8 mouse cellular contexts compared by ENCODE assay signal in the genomic region with DNA sequence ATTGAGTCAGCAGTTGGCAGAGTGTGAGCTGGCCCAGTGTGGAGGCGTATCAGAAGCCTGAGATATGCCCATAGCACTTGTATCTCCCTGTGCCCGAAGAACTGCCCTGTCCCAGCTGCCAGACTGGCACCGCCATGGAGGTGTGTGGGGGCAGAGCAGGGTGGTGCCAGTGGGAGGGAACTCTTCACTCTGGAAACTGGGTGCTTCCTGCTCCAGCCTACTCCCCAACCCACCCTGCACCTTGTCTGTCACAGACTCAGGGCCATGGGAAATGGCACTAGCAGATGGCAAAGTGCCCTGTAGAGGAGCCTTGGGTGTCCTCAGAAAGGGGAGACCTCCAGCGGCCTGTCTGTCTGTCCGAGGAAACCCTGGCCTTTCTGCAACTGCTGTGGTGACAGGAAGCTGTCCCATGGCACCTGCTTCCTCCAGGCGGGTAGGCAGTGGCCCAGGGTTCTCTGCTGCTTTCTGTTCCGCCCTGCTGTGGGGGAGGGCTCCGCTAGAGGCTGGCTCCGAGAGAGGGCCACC. TPM values are rescaled to one million over a fixed set of nuclear protein-coding genes. Genes with fewer than 3 reads are reported as not detected.
DNase-seq lines count a peak whose midpoint lies in the region; ATAC-seq and TF ChIP-seq lines count a peak whose summit lies in the region.

No protein-coding gene starts in this region.

- no peaks in the 10 kb centered on the region for H3K9me3 ChIP-seq in stomach, embryonic 14.5 days (ENCODE audit: control insufficient read depth, low read depth, low read length)
- no peaks in the 10 kb centered on the region for H3K9me3 ChIP-seq in stomach, postnatal 0 days (ENCODE audit: control insufficient read depth, low read length)
- H3K9me3 ChIP-seq in heart, embryonic 11.5 days (replicated peaks; ENCODE audit: control insufficient read depth, low read length): no peaks in the 10 kb centered on the region
- no peaks in the 10 kb centered on the region for H3K9me3 ChIP-seq in liver, embryonic 15.5 days (replicated peaks)

- H3K36me3 ChIP-seq in stomach, embryonic 14.5 days (ENCODE audit: control insufficient read depth, insufficient read depth, low read length): no peaks in the 10 kb centered on the region
- H3K36me3 ChIP-seq in stomach, postnatal 0 days (ENCODE audit: control insufficient read depth, insufficient read depth, low read length): no peaks in the 10 kb centered on the region
- no peaks in the 10 kb centered on the region for H3K36me3 ChIP-seq in heart, embryonic 11.5 days (ENCODE audit: control insufficient read depth, insufficient read depth, low read length)
- H3K36me3 ChIP-seq in liver, embryonic 15.5 days (replicated peaks): no peaks in the 10 kb centered on the region

- no peak overlapping the region for H3K4me2 ChIP-seq in stomach, embryonic 14.5 days (replicated peaks; ENCODE audit: low read depth, low read length)
- no peak overlapping the region for H3K4me2 ChIP-seq in stomach, postnatal 0 days (replicated peaks; ENCODE audit: low read depth)
- H3K4me2 ChIP-seq in heart, embryonic 11.5 days: peak overlapping the region; percentile 83
- peak overlapping the region; percentile 58 for H3K4me2 ChIP-seq in liver, embryonic 15.5 days

- WGBS in stomach, embryonic 14.5 days: 75% methylated on average over 9 of the region's 9 CpGs
- WGBS in stomach, postnatal 0 days: 70% methylated on average over 9 of the region's 9 CpGs
- 45% methylated on average over 9 of the region's 9 CpGs for WGBS in heart, embryonic 11.5 days (ENCODE audit: insufficient replicate concordance)
- 34% methylated on average over 9 of the region's 9 CpGs for WGBS in liver, embryonic 15.5 days (ENCODE audit: insufficient replicate concordance)

- DNase-seq in stomach, postnatal 0 days (ENCODE audit: low spot score): no peak
- peak; percentile 51 to 52 for DNase-seq in spleen, postnatal 14 days (ENCODE audit: low spot score in 2 of 2)
- no peak for DNase-seq in MN1 (ENCODE audit: low spot score)
- DNase-seq in urinary bladder, postnatal 14 days (ENCODE audit: low spot score): no peak
- DNase-seq in Muller cell, postnatal 12 days (ENCODE audit: inconsistent ontology term): no peak

- TF ChIP-seq EP300 in stomach, postnatal 0 days (optimal IDR thresholded peaks at IDR 0.05): no peak

- no peak for TF ChIP-seq CTCF in stomach, postnatal 0 days (IDR thresholded peaks at IDR 0.05; ENCODE audit: low read depth)

- no peak for ATAC-seq in stomach, embryonic 14.5 days (ENCODE audit: insufficient number of reproducible peaks, insufficient read depth, low FRiP score, low read depth)
- no peak for ATAC-seq in stomach, postnatal 0 days (ENCODE audit: low FRiP score, low TSS enrichment)
- no peak for ATAC-seq in heart, embryonic 11.5 days (replicated peaks; ENCODE audit: insufficient number of reproducible peaks, low FRiP score, low TSS enrichment)
- peak; percentile 7; the same call in 1 of the 2 replicates for ATAC-seq in liver, embryonic 15.5 days (ENCODE audit: insufficient read depth)

- H3K4me3 ChIP-seq in stomach, embryonic 14.5 days (ENCODE audit: low read depth, low read length): no peak overlapping the region
- no peak overlapping the region for H3K4me3 ChIP-seq in stomach, postnatal 0 days (ENCODE audit: low read depth, low read length)
- peak overlapping the region; percentile 47 for H3K4me3 ChIP-seq in heart, embryonic 11.5 days (ENCODE audit: low read depth, low read length)
- H3K4me3 ChIP-seq in liver, embryonic 15.5 days (replicated peaks): peak overlapping the region; percentile 20

- H3K27me3 ChIP-seq in stomach, embryonic 14.5 days (ENCODE audit: control insufficient read depth, insufficient read depth, low read length): no peaks in the 10 kb centered on the region
- no peaks in the 10 kb centered on the region for H3K27me3 ChIP-seq in stomach, postnatal 0 days (ENCODE audit: control insufficient read depth, insufficient read depth, low read length)
- H3K27me3 ChIP-seq in heart, embryonic 11.5 days (ENCODE audit: control insufficient read depth, insufficient read depth, low read length): no peaks in the 10 kb centered on the region
- H3K27me3 ChIP-seq in liver, embryonic 15.5 days: no peaks in the 10 kb centered on the region

- no peak overlapping the region for H3K9ac ChIP-seq in stomach, embryonic 14.5 days (replicated peaks; ENCODE audit: low read depth, low read length)
- no peak overlapping the region for H3K9ac ChIP-seq in stomach, postnatal 0 days (ENCODE audit: low read length)
- H3K9ac ChIP-seq in heart, embryonic 11.5 days (ENCODE audit: low read depth, low read length): peak overlapping the region; percentile 77
- H3K9ac ChIP-seq in liver, embryonic 15.5 days: no peak overlapping the region

- H3K27ac ChIP-seq in stomach, embryonic 14.5 days (ENCODE audit: low read length): 0 out of 2 replicates have a peak overlapping the region, but pooled peaks have one; percentile 21
- H3K27ac ChIP-seq in stomach, postnatal 0 days (replicated peaks): no peak overlapping the region
- peak overlapping the region; percentile 97 for H3K27ac ChIP-seq in heart, embryonic 11.5 days (ENCODE audit: low read depth, low read length)
- H3K27ac ChIP-seq in liver, embryonic 15.5 days (replicated peaks): peak overlapping the region; percentile 55

- peaks cover 18% of the 10 kb centered on the region for H3K4me1 ChIP-seq in stomach, embryonic 14.5 days (ENCODE audit: control insufficient read depth, insufficient read depth, low read length)
- H3K4me1 ChIP-seq in stomach, postnatal 0 days (replicated peaks; ENCODE audit: control insufficient read depth, insufficient read depth): peaks cover 16% of the 10 kb centered on the region
- peaks cover 47% of the 10 kb centered on the region for H3K4me1 ChIP-seq in heart, embryonic 11.5 days (ENCODE audit: control insufficient read depth, insufficient read depth, low read length)
- H3K4me1 ChIP-seq in liver, embryonic 15.5 days (replicated peaks): peaks cover 42% of the 10 kb centered on the region

RNA-seq across cellular contexts. Expression of a gene that starts 14.9 kb away (rescaled TPM):
- 1.2 and 1.5 TPM in 2 replicates for polyA plus RNA-seq in stomach, embryonic 14.5 days (2014; fragmentation: Nextera tagmentation; extraction: Ambion mirVana)
- 0.40 TPM in 2 replicates for polyA plus RNA-seq in stomach, postnatal 0 days (2015; fragmentation: Nextera tagmentation; extraction: Ambion mirVana)
- 0.55 and 0.87 TPM in 2 replicates for polyA plus RNA-seq in heart, embryonic 11.5 days (2014; fragmentation: Nextera tagmentation; extraction: Ambion mirVana)
- 0.39 and 0.85 TPM in 2 replicates for polyA plus RNA-seq in liver, embryonic 15.5 days (2015; fragmentation: Nextera tagmentation; extraction: Ambion mirVana)

RNA-seq across cellular contexts. Expression of a gene that starts 39.4 kb away (rescaled TPM):
- polyA plus RNA-seq in stomach, embryonic 14.5 days (2014; fragmentation: Nextera tagmentation; extraction: Ambion mirVana): 18.4 and 22.3 TPM in 2 replicates
- 34.3 and 38.7 TPM in 2 replicates for polyA plus RNA-seq in stomach, postnatal 0 days (2015; fragmentation: Nextera tagmentation; extraction: Ambion mirVana)
- 94.0 and 96.7 TPM in 2 replicates for polyA plus RNA-seq in heart, embryonic 11.5 days (2014; fragmentation: Nextera tagmentation; extraction: Ambion mirVana)
- polyA plus RNA-seq in liver, embryonic 15.5 days (2015; fragmentation: Nextera tagmentation; extraction: Ambion mirVana): 14.4 and 15.7 TPM in 2 replicates

Comparison
In these comparisons a context has a peak if more than half of its experiments do, and no peak if none do; other contexts are left out.
1. H3K4me2 ChIP-seq: peak in heart, embryonic 11.5 days (single experiment) and liver, embryonic 15.5 days (single experiment); none in stomach, embryonic 14.5 days (single experiment) and stomach, postnatal 0 days (single experiment).
2. H3K4me3 ChIP-seq: peak in heart, embryonic 11.5 days (single experiment) and liver, embryonic 15.5 days (single experiment); none in stomach, embryonic 14.5 days (single experiment) and stomach, postnatal 0 days (single experiment).
3. DNase-seq: peak in spleen, postnatal 14 days (2 of 2); none in stomach, postnatal 0 days (single experiment), MN1 (single experiment), urinary bladder, postnatal 14 days (single experiment) and Muller cell, postnatal 12 days (single experiment).